Mouse (Mus musculus) c-Kit-positive CD71-positive TER-119-negative erythroid progenitor cells, embryonic 14.5 days (primary cell): Measurements from ENCODE around the gene Clic6.
A peak's percentile ranks its signal among the peaks of the same experiment; 100 is the strongest.

Experiments
- DNase-seq: peaks from one replicate; pipeline ENCODE4 v3.0.0-alpha.2; 2013; ENCODE audit warnings: low read depth

Gene Clic6

GRCm38 (mm10) chr16:92524651-92525050 is 39.1 kb downstream of the Clic6 start:
- no peak for DNase-seq

- DNase-seq = no peak
Measured at GRCm38 (mm10) chr16:92525919-92526318, 40.4 kb downstream of the Clic6 start.

- no peak for DNase-seq
Measured at GRCm38 (mm10) chr16:92535258-92535657, 49.7 kb downstream of the Clic6 start.

GRCm38 (mm10) chr16:92538356-92538755 is 52.8 kb downstream of the Clic6 start:
- no peak for DNase-seq

- DNase-seq = no peak
Measured at GRCm38 (mm10) chr16:92544264-92544663, 58.7 kb downstream of the Clic6 start.

GRCm38 (mm10) chr16:92548651-92549050 is 63.1 kb downstream of the Clic6 start:
- DNase-seq = no peak

- no peak for DNase-seq
Measured at GRCm38 (mm10) chr16:92551266-92552105, 66.0 kb downstream of the Clic6 start.

GRCm38 (mm10) chr16:92552106-92552382 is 66.5 kb downstream of the Clic6 start:
- DNase-seq = no peak

GRCm38 (mm10) chr16:92552858-92553257 is 67.3 kb downstream of the Clic6 start:
- no peak for DNase-seq

- DNase-seq = no peak
Measured at GRCm38 (mm10) chr16:92555051-92555450, 69.5 kb downstream of the Clic6 start.

GRCm38 (mm10) chr16:92565291-92565690 is 79.8 kb downstream of the Clic6 start:
- DNase-seq = no peak

GRCm38 (mm10) chr16:92565708-92566107 is 80.2 kb downstream of the Clic6 start:
- peak; percentile 51 for DNase-seq

- no peak for DNase-seq
Measured at GRCm38 (mm10) chr16:92566146-92566545, 80.6 kb downstream of the Clic6 start.

- DNase-seq = no peak
Measured at GRCm38 (mm10) chr16:92571246-92571645, 85.7 kb downstream of the Clic6 start.

- no peak for DNase-seq
Measured at GRCm38 (mm10) chr16:92573193-92573592, 87.7 kb downstream of the Clic6 start.

GRCm38 (mm10) chr16:92575792-92576191 is 90.3 kb downstream of the Clic6 start:
- no peak for DNase-seq

GRCm38 (mm10) chr16:92577381-92577780 is 91.8 kb downstream of the Clic6 start:
- DNase-seq = no peak

GRCm38 (mm10) chr16:92578915-92579653 is 93.5 kb downstream of the Clic6 start:
- no peak for DNase-seq

- DNase-seq = no peak
Measured at GRCm38 (mm10) chr16:92580981-92581380, 95.4 kb downstream of the Clic6 start.

- no peak for DNase-seq
Measured at GRCm38 (mm10) chr16:92581767-92582166, 96.2 kb downstream of the Clic6 start.

GRCm38 (mm10) chr16:92587836-92588235 is 102.3 kb downstream of the Clic6 start:
- DNase-seq = no peak
